Mouse (Mus musculus): Measurements from ENCODE around the gene Dstn. TPM values are rescaled to one million over a fixed set of nuclear protein-coding genes. Genes with fewer than 3 reads are reported as not detected.

Gene Dstn
- total and polyA plus RNA-seq, 2 experiments from 2014 or later, result 409 to 512 TPM

DNA sequence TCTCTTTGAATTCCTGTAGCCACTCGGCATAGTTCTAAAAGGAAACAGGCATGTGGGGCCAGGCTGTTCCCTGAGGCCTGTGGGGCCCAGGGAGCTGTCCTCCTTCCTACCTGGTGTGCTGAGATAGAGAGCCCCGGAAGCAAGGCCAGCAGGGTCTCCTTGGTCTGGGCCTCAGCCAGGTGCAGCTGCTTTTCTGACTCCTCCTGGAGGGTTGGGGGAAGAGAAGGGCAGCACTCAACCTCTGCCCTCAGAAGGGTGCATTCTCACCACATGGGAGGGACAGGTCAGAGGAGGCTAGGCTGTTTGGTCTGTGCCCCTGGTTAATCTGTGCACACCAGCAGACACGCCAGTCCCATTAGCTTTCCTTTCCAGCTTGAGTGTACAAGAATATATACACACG lies 39.9 kb downstream of the Dstn start:
- 92% methylated on average over 4 of the region's 4 CpGs for WGBS
- TF ChIP-seq CTCF (IDR thresholded peaks at IDR 0.05; ENCODE audit: low read depth), result no peak
- Histone ChIP-seq H3K4me2 (ENCODE audit: low read depth) (no peak overlapping the region), H3K9me3 (ENCODE audit: low read length) (no peaks in the 10 kb centered on the region), H3K27ac (ENCODE audit: low read depth, low read length) (no peak overlapping the region), H3K4me3 (ENCODE audit: low read depth, low read length) (no peak overlapping the region), H3K9ac (no peak overlapping the region), H3K27me3 (ENCODE audit: insufficient read depth, low read length) (no peaks in the 10 kb centered on the region), H3K36me3 (ENCODE audit: insufficient read depth) (peaks cover 67% of the 10 kb centered on the region), H3K4me1 (ENCODE audit: insufficient read depth) (no peaks in the 10 kb centered on the region)
- DNase-seq (no peak), ATAC-seq (no peak)

DNA sequence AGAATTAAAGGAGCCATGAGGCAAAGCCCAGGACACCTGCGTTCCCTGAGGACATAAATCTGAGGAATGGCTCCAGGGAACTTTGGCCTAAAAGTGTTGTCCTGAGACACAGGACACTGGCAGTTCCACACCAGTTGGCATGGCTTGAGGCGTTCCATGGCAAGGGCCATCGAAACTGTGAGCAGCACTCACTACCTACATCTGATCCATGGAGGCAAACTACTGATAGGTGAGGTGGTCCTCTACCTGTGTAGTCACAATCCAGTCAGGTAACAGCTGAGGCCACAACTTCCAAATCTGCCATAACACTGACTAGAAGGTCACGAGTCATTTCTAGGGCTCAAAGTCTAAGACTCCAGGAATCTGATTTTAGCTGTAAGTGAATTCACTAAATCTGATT lies 40.6 kb downstream of the Dstn start:
- WGBS, result 97% methylated on average over 4 of the region's 4 CpGs
- no peak for ATAC-seq
- no peak overlapping the region for H3K4me2 ChIP-seq (ENCODE audit: low read depth)
- no peaks in the 10 kb centered on the region for H3K4me1 ChIP-seq (ENCODE audit: insufficient read depth)
- no peak overlapping the region for H3K9ac ChIP-seq
- TF ChIP-seq CTCF (IDR thresholded peaks at IDR 0.05; ENCODE audit: low read depth), result no peak
- peaks cover 63% of the 10 kb centered on the region for H3K36me3 ChIP-seq (ENCODE audit: insufficient read depth)
- H3K4me3 ChIP-seq (ENCODE audit: low read depth, low read length), result no peak overlapping the region
- no peaks in the 10 kb centered on the region for H3K27me3 ChIP-seq (ENCODE audit: insufficient read depth, low read length)
- DNase-seq, result no peak
- H3K9me3 ChIP-seq (ENCODE audit: low read length), result no peaks in the 10 kb centered on the region
- no peak overlapping the region for H3K27ac ChIP-seq (ENCODE audit: low read depth, low read length)

- no peaks in the 10 kb centered on the region for H3K9me3 ChIP-seq (ENCODE audit: low read length)
These were observed 47.1 kb downstream of the Dstn start for GRCm38 (mm10) chr2:143962192-143962591.

GRCm38 (mm10) chr2:143963318-143963717 lies 48.2 kb downstream of the Dstn start:
- H3K4me2 ChIP-seq (ENCODE audit: low read depth), result no peak overlapping the region

More at GRCm38 (mm10) chr2:143962192-143962591, 47.1 kb downstream of the Dstn start:
- Histone ChIP-seq H3K27ac (ENCODE audit: low read depth, low read length) (no peak overlapping the region), H3K9ac (no peak overlapping the region), H3K4me3 (ENCODE audit: low read depth, low read length) (no peak overlapping the region), H3K36me3 (ENCODE audit: insufficient read depth) (peaks cover 47% of the 10 kb centered on the region), H3K27me3 (ENCODE audit: insufficient read depth, low read length) (no peaks in the 10 kb centered on the region), H3K4me1 (ENCODE audit: insufficient read depth) (no peaks in the 10 kb centered on the region), H3K4me2 (ENCODE audit: low read depth) (no peak overlapping the region)
- WGBS, result 97% methylated on average over 5 of the region's 5 CpGs
- DNase-seq (no peak), ATAC-seq (no peak)
- TF ChIP-seq CTCF (IDR thresholded peaks at IDR 0.05; ENCODE audit: low read depth), result no peak

DNA sequence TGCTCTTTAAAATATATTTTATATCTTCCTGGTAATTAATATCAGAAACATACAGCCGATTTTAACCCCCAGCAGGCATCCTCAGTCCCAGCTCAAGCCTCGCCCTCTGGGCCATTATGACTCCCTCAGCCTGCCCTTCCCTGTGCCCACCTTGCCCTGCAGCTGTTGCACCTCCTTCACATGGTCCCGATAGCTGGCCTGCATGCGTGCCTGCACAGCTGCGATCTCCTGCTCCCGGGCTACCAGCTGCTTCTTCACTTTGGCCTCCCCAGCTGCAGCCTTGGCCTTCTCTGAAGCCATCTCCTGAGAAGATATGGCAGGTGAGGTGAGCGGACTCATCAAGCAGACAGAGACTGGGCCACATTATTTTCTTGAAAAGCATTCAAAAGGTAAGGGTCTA lies 54.1 kb downstream of the Dstn start:
- WGBS, result 97% methylated on average over 7 of the region's 7 CpGs
- no peak for ATAC-seq

More at GRCm38 (mm10) chr2:143963318-143963717, 48.2 kb downstream of the Dstn start:
- WGBS, result 95% methylated on average over 1 of the region's 1 CpGs
- no peak overlapping the region for H3K27ac ChIP-seq (ENCODE audit: low read depth, low read length)
- no peaks in the 10 kb centered on the region for H3K27me3 ChIP-seq (ENCODE audit: insufficient read depth, low read length)
- H3K9me3 ChIP-seq (ENCODE audit: low read length), result no peaks in the 10 kb centered on the region
- no peak overlapping the region for H3K4me3 ChIP-seq (ENCODE audit: low read depth, low read length)
- peak; percentile 48 for TF ChIP-seq CTCF (IDR thresholded peaks at IDR 0.05; ENCODE audit: low read depth)
- no peak for ATAC-seq
- H3K4me1 ChIP-seq (ENCODE audit: insufficient read depth), result no peaks in the 10 kb centered on the region
- H3K9ac ChIP-seq, result no peak overlapping the region
- DNase-seq, result no peak
- peaks cover 37% of the 10 kb centered on the region for H3K36me3 ChIP-seq (ENCODE audit: insufficient read depth)

DNA sequence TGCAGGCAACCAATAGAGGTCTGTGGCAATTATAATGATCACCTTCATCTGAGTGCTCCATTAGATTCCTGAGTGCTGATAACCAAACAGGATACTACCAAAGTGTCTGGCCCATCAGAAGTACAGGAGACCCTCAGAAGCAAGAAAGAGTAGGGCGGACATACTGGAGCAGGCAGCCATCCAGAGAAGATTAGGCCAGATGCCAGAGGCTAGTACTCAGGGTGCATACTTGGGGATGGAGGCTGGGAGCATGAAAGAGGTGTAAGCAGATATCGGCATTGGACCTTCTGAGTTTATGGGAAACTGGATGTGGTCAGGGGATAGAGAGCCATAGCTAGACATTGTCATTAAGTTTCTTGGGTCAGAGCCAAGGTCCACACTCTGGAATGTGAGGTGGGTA lies 55.7 kb downstream of the Dstn start:
- ATAC-seq (no peak), DNase-seq (no peak)
- no peak for TF ChIP-seq CTCF (IDR thresholded peaks at IDR 0.05; ENCODE audit: low read depth)
- Histone ChIP-seq H3K4me2 (ENCODE audit: low read depth) (no peak overlapping the region), H3K27me3 (ENCODE audit: insufficient read depth, low read length) (no peaks in the 10 kb centered on the region), H3K9me3 (ENCODE audit: low read length) (no peaks in the 10 kb centered on the region), H3K9ac (no peak overlapping the region), H3K4me3 (ENCODE audit: low read depth, low read length) (no peak overlapping the region), H3K36me3 (ENCODE audit: insufficient read depth) (peaks cover 16% of the 10 kb centered on the region), H3K27ac (ENCODE audit: low read depth, low read length) (no peak overlapping the region), H3K4me1 (ENCODE audit: insufficient read depth) (no peaks in the 10 kb centered on the region)
- WGBS, result 74% methylated on average over 2 of the region's 2 CpGs

More for the DNA sequence above, 54.1 kb downstream of the Dstn start:
- Histone ChIP-seq H3K36me3 (ENCODE audit: insufficient read depth) (peaks cover 29% of the 10 kb centered on the region), H3K4me2 (ENCODE audit: low read depth) (no peak overlapping the region), H3K27me3 (ENCODE audit: insufficient read depth, low read length) (no peaks in the 10 kb centered on the region), H3K9ac (no peak overlapping the region), H3K9me3 (ENCODE audit: low read length) (no peaks in the 10 kb centered on the region), H3K4me1 (ENCODE audit: insufficient read depth) (no peaks in the 10 kb centered on the region), H3K4me3 (ENCODE audit: low read depth, low read length) (no peak overlapping the region), H3K27ac (ENCODE audit: low read depth, low read length) (no peak overlapping the region)
- no peak for TF ChIP-seq CTCF (IDR thresholded peaks at IDR 0.05; ENCODE audit: low read depth)
- DNase-seq, result no peak

GRCm38 (mm10) chr2:143971887-143972286 lies 56.8 kb downstream of the Dstn start:
- Histone ChIP-seq H3K27ac (ENCODE audit: low read depth, low read length) (no peak overlapping the region), H3K27me3 (ENCODE audit: insufficient read depth, low read length) (no peaks in the 10 kb centered on the region), H3K9ac (no peak overlapping the region), H3K4me1 (ENCODE audit: insufficient read depth) (no peaks in the 10 kb centered on the region), H3K9me3 (ENCODE audit: low read length) (no peaks in the 10 kb centered on the region), H3K4me3 (ENCODE audit: low read depth, low read length) (no peak overlapping the region), H3K36me3 (ENCODE audit: insufficient read depth) (peaks cover 11% of the 10 kb centered on the region; the same call in 1 of the 2 replicates), H3K4me2 (ENCODE audit: low read depth) (no peak overlapping the region)
- 82% methylated on average over 2 of the region's 2 CpGs for WGBS
- DNase-seq, result no peak
- TF ChIP-seq CTCF (IDR thresholded peaks at IDR 0.05; ENCODE audit: low read depth), result no peak
- ATAC-seq, result no peak
